Mouse (Mus musculus): ENCODE results near the gene Dusp22. TPM values are rescaled to one million over a fixed set of nuclear protein-coding genes. Genes with fewer than 3 reads are reported as not detected.

The Dusp22 gene
- polyA plus RNA-seq, 1 experiment from 2014 or later, result 11.8 TPM

Other genes with a start within 250 kb of the Dusp22 start
- gene Uqcrfs1, start 114.6 kb upstream of the Dusp22 start, polyA plus RNA-seq (2014; fragmentation: Nextera tagmentation; extraction: Ambion mirVana), result 280 and 288 TPM in 2 replicates
- 0.14 TPM in 1 of 2 replicates, not detected in the other for gene Irf4, start 89.2 kb downstream of the Dusp22 start, polyA plus RNA-seq (2014; fragmentation: Nextera tagmentation; extraction: Ambion mirVana)

Measured in liver, embryonic 11.5 days (tissue).